36 mouse cellular contexts compared by ENCODE assay signal in the genomic region with DNA sequence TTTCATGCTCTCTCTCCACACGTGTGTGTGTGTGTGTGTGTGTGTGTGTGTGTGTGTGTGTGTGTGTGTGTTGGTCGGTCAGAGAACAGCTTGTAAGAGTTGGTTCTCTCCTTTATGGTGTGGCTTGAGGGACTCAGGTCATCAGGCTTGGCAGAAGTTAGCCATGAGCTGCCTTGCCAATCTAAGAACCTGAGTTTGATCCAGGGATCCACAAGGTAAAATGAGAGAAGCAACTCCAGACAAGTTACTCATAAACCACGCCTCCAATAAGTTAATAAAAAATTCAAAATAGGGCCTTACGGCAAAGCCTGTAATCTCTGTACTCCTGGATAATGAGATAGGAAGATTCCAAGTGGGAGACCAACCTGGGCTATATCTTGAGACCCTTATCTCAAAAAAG. TPM values are rescaled to one million over a fixed set of nuclear protein-coding genes. Genes with fewer than 3 reads are reported as not detected.
"Had no signal": no experiment of that assay in that cellular context is flagged by ENCODE, and none has a peak within 500 bp of the region (broad histone marks: within the 10 kb centered on the region; RNA-seq: fewer than 3 reads in every experiment).

No protein-coding gene starts in this region.

- DNase-seq: left cerebral cortex, postnatal 4 days; liver, embryonic 13.5 days; liver, postnatal 0 days; lung, adult 18-20 months; lung, adult 2 months; lung, embryonic 14.5 days; lung, postnatal 10 days; lung, postnatal 14 days; lung, postnatal 36 days; lung, postnatal 4 days; midbrain, embryonic 14.5 days had no signal

- H3K4me3 ChIP-seq: limb, embryonic 10.5 days; limb, embryonic 12.5 days; limb, embryonic 13.5 days; limb, embryonic 15.5 days; liver, embryonic 12.5 days; liver, embryonic 13.5 days; liver, embryonic 15.5 days; lung, embryonic 15.5 days; megakaryocyte, embryonic 14.5 days; midbrain, embryonic 10.5 days; midbrain, embryonic 12.5 days; midbrain, embryonic 13.5 days; midbrain, embryonic 15.5 days; myocyte; neural tube, embryonic 12.5 days had no signal

- H3K4me1 ChIP-seq: limb, embryonic 10.5 days; limb, embryonic 12.5 days; limb, embryonic 13.5 days; limb, embryonic 15.5 days; liver, embryonic 12.5 days; lung, embryonic 15.5 days; midbrain, embryonic 10.5 days; midbrain, embryonic 12.5 days; midbrain, embryonic 13.5 days; midbrain, embryonic 15.5 days; neural tube, embryonic 12.5 days had no signal

- H3K27ac ChIP-seq: limb, embryonic 10.5 days; limb, embryonic 12.5 days; limb, embryonic 13.5 days; limb, embryonic 15.5 days; liver, embryonic 12.5 days; liver, embryonic 13.5 days; liver, embryonic 14.5 days; liver, embryonic 15.5 days; lung, embryonic 15.5 days; macrophage; midbrain, embryonic 10.5 days; midbrain, embryonic 12.5 days; midbrain, embryonic 13.5 days; midbrain, embryonic 15.5 days; neural tube, embryonic 12.5 days had no signal

- H3K27me3 ChIP-seq: limb, embryonic 12.5 days; limb, embryonic 13.5 days; limb, embryonic 15.5 days; liver, embryonic 12.5 days; liver, embryonic 13.5 days; liver, embryonic 15.5 days; lung, embryonic 15.5 days; megakaryocyte, embryonic 14.5 days; midbrain, embryonic 12.5 days; midbrain, embryonic 13.5 days; midbrain, embryonic 15.5 days; neural tube, embryonic 12.5 days had no signal

- H3K9ac ChIP-seq: limb, embryonic 12.5 days; limb, embryonic 13.5 days; limb, embryonic 15.5 days; liver, embryonic 12.5 days; liver, embryonic 13.5 days; liver, embryonic 14.5 days; liver, embryonic 15.5 days; liver, postnatal 0 days; lung, embryonic 14.5 days; lung, embryonic 15.5 days; midbrain, embryonic 12.5 days; midbrain, embryonic 13.5 days; midbrain, embryonic 15.5 days; neural tube, embryonic 12.5 days had no signal

RNA-seq across cellular contexts. Expression of gene Gm128, which starts 33.1 kb away (rescaled TPM):
- total RNA-seq: left cerebral cortex, postnatal 10 days; left cerebral cortex, postnatal 14 days; left cerebral cortex, postnatal 4 days; monocyte, adult 5-6 weeks had no signal
- polyA plus RNA-seq: midbrain, embryonic 12.5 days had no signal

RNA-seq across cellular contexts. Expression of gene Bnipl, which starts 42.7 kb away (rescaled TPM):
- total RNA-seq: megakaryocyte progenitor cell, adult 5-6 weeks; megakaryocyte, adult 5-6 weeks; megakaryocyte-erythroid progenitor cell, adult 5-6 weeks; midbrain, postnatal 0 days; monocyte, adult 5-6 weeks had no signal
- polyA plus RNA-seq: liver, embryonic 12.5 days; liver, embryonic 13.5 days; liver, embryonic 15.5 days; liver, embryonic 16.5 days; liver, postnatal 0 days; macrophage; midbrain, embryonic 14.5 days; midbrain, embryonic 16.5 days; midbrain, postnatal 0 days had no signal
